Mouse (Mus musculus) C2C12 (cell line): Measurements from ENCODE around the gene Tubb2b.

Experiments used
- CTCF ChIP-seq: IDR thresholded peaks from one replicate; pipeline ENCODE4 v1.5.1; 2011; ENCODE audit not compliant: control insufficient read depth, insufficient read depth, insufficient read length
- USF1 ChIP-seq: IDR thresholded peaks from one replicate; pipeline ENCODE4 v1.6.1; 2011; ENCODE audit warnings: low read depth, mild to moderate bottlenecking, control low read depth, moderate library complexity

DNA sequence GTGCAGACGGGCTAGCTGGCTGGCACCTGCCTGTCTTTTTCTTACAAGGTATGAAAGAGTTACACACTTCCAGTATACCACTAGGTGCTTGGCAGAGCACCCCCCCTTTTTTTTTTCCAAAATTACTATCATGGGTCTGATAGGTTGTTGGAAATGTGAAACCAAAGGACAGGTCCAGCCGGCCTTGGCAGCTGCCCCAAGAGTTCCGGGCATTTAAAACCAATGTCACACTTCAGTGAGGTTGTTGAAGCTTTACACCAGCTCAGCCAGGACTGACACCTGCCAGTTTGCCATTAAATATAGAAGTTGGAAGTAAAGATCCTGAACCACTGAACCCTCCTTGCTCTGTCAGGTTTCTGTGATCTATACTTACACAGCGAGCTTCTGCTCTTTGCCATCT is 4.6 kb downstream of the Tubb2b start:
- no peak for TF ChIP-seq USF1
- no peak for TF ChIP-seq CTCF
